Mouse (Mus musculus) heart, embryonic 12.5 days (tissue): ENCODE results near the gene Tnk1. TPM values are rescaled to one million over a fixed set of nuclear protein-coding genes. Genes with fewer than 3 reads are reported as not detected.
A peak's percentile ranks its signal among the peaks of the same experiment; 100 is the strongest.

Source experiments
- ATAC-seq: fragments of 200-750 bp; cut with Nextera tagmentation; 2 replicates; pipeline ENCODE4 v1.8.0; 2017; ENCODE audit warnings: moderate TSS enrichment, moderate library complexity; ENCODE audit not compliant: insufficient number of reproducible peaks, low FRiP score
- H3K27ac ChIP-seq: fragments of 300-500 bp; sonication (generic); 2 replicates; pipeline ENCODE4 v1.5.1; 2016; ENCODE audit warnings: mild to moderate bottlenecking, moderate library complexity; ENCODE audit not compliant: poor library complexity, severe bottlenecking
- H3K27me3 ChIP-seq: fragments of 300-500 bp; sonication (generic); replicated peaks from 2 replicates; pipeline ENCODE4 v1.6.1; 2016; ENCODE audit warnings: mild to moderate bottlenecking, moderate library complexity
- H3K36me3 ChIP-seq: fragments of 300-500 bp; sonication (generic); 2 replicates; pipeline ENCODE4 v1.6.1; 2016; ENCODE audit warnings: mild to moderate bottlenecking, moderate library complexity
- H3K4me1 ChIP-seq: fragments of 300-500 bp; sonication (generic); replicated peaks from 2 replicates; pipeline ENCODE4 v1.6.1; 2016; ENCODE audit warnings: mild to moderate bottlenecking
- H3K4me2 ChIP-seq: fragments of 300-500 bp; sonication (generic); 2 replicates; pipeline ENCODE4 v1.6.1; 2016; ENCODE audit warnings: mild to moderate bottlenecking, moderate library complexity
- H3K4me3 ChIP-seq: fragments of 300-500 bp; sonication (generic); 2 replicates; pipeline ENCODE4 v1.5.1; 2016; ENCODE audit warnings: mild to moderate bottlenecking
- H3K9ac ChIP-seq: fragments of 300-500 bp; sonication (generic); 2 replicates; pipeline ENCODE4 v1.6.1; 2016; ENCODE audit warnings: mild to moderate bottlenecking, moderate library complexity
- H3K9me3 ChIP-seq: fragments of 300-500 bp; sonication (generic); replicated peaks from 2 replicates; pipeline ENCODE4 v1.6.1; 2016; ENCODE audit warnings: mild to moderate bottlenecking, moderate library complexity
- WGBS: fragments of 180-500 bp; shearing (Covaris S2); methylation state at CpG from one replicate; pipeline ENCODE4 v1.1.7; 2016; 5-methylcytosine and 5-hydroxymethylcytosine counted together
- polyA plus RNA-seq: library from polyadenylated mRNA; unstranded; fragments of >200 nt; fragmentation: Nextera tagmentation; extraction: Ambion mirVana; gene quantifications from 2 replicates; pipeline ENCODE4 v1.2.1, GENCODE M21; 2016

The Tnk1 gene
- polyA plus RNA-seq, 1 experiment from 2014 or later = 0.32 TPM

GRCm38 (mm10) chr11:69855347-69855746 lies 3.2 kb downstream of the Tnk1 start:
- Histone ChIP-seq H3K9ac (no peak overlapping the region), H3K9me3 (no peaks in the 10 kb centered on the region), H3K4me2 (peak overlapping the region; percentile 4), H3K36me3 (peaks cover 22% of the 10 kb centered on the region), H3K4me3 (no peak overlapping the region), H3K4me1 (peaks cover 17% of the 10 kb centered on the region; the same call in 1 of the 2 replicates), H3K27ac (peak overlapping the region; percentile 31; the same call in 1 of the 2 replicates), H3K27me3 (peaks cover 38% of the 10 kb centered on the region)
- WGBS = 14% methylated on average over 16 of the region's 16 CpGs
- no peak for ATAC-seq

GRCm38 (mm10) chr11:69854680-69855079 lies 3.9 kb downstream of the Tnk1 start:
- Histone ChIP-seq H3K4me1 (peaks cover 17% of the 10 kb centered on the region; the same call in 1 of the 2 replicates), H3K36me3 (peaks cover 28% of the 10 kb centered on the region), H3K27ac (peak overlapping the region; percentile 31), H3K4me3 (no peak overlapping the region), H3K4me2 (peak overlapping the region; percentile 4), H3K9ac (no peak overlapping the region), H3K9me3 (no peaks in the 10 kb centered on the region), H3K27me3 (peaks cover 34% of the 10 kb centered on the region)
- ATAC-seq = no peak
- WGBS = 76% methylated on average over 10 of the region's 10 CpGs

- H3K27ac ChIP-seq = peak overlapping the region; percentile 38
- WGBS = 36% methylated on average over 7 of the region's 7 CpGs
- H3K27me3 ChIP-seq = peaks cover 27% of the 10 kb centered on the region
- H3K9me3 ChIP-seq = no peaks in the 10 kb centered on the region
- H3K9ac ChIP-seq = no peak overlapping the region
- H3K4me1 ChIP-seq = peaks cover 17% of the 10 kb centered on the region; the same call in 1 of the 2 replicates
- no peak overlapping the region for H3K4me3 ChIP-seq
- peaks cover 35% of the 10 kb centered on the region for H3K36me3 ChIP-seq
- ATAC-seq = peak; percentile 94
- H3K4me2 ChIP-seq = peak overlapping the region; percentile 4
Observed at GRCm38 (mm10) chr11:69853994-69854393, 4.5 kb downstream of the Tnk1 start.

- Histone ChIP-seq H3K27ac (no peak overlapping the region), H3K36me3 (peaks cover 49% of the 10 kb centered on the region), H3K4me2 (no peak overlapping the region), H3K4me3 (no peak overlapping the region), H3K4me1 (peaks cover 39% of the 10 kb centered on the region), H3K9ac (no peak overlapping the region), H3K9me3 (no peaks in the 10 kb centered on the region), H3K27me3 (peaks cover 1% of the 10 kb centered on the region; the same call in 1 of the 2 replicates)
- 74% methylated on average over 8 of the region's 8 CpGs for WGBS
- no peak for ATAC-seq
Observed at GRCm38 (mm10) chr11:69850754-69851153, 7.8 kb downstream of the Tnk1 start.

GRCm38 (mm10) chr11:69849884-69850283 lies 8.6 kb downstream of the Tnk1 start:
- Histone ChIP-seq H3K27ac (no peak overlapping the region), H3K9me3 (no peaks in the 10 kb centered on the region), H3K9ac (no peak overlapping the region), H3K4me2 (no peak overlapping the region), H3K36me3 (peaks cover 49% of the 10 kb centered on the region), H3K4me1 (peaks cover 35% of the 10 kb centered on the region), H3K4me3 (no peak overlapping the region), H3K27me3 (no peaks in the 10 kb centered on the region)
- 92% methylated on average over 15 of the region's 15 CpGs for WGBS
- no peak for ATAC-seq

- no peak overlapping the region for H3K27ac ChIP-seq
- H3K4me1 ChIP-seq = peaks cover 35% of the 10 kb centered on the region
- H3K27me3 ChIP-seq = no peaks in the 10 kb centered on the region
- ATAC-seq = no peak
- H3K36me3 ChIP-seq = peaks cover 49% of the 10 kb centered on the region
- H3K4me2 ChIP-seq = no peak overlapping the region
- no peaks in the 10 kb centered on the region for H3K9me3 ChIP-seq
- WGBS = 73% methylated on average over 9 of the region's 9 CpGs
- no peak overlapping the region for H3K4me3 ChIP-seq
- no peak overlapping the region for H3K9ac ChIP-seq
Observed at GRCm38 (mm10) chr11:69849128-69849527, 9.4 kb downstream of the Tnk1 start.

- 94% methylated on average over 6 of the region's 6 CpGs for WGBS
- Histone ChIP-seq H3K4me3 (peak overlapping the region; percentile 76), H3K4me1 (peaks cover 32% of the 10 kb centered on the region), H3K27ac (no peak overlapping the region), H3K9me3 (no peaks in the 10 kb centered on the region), H3K27me3 (no peaks in the 10 kb centered on the region), H3K36me3 (peaks cover 49% of the 10 kb centered on the region), H3K4me2 (peak overlapping the region; percentile 81), H3K9ac (no peak overlapping the region)
- ATAC-seq = no peak
Observed at GRCm38 (mm10) chr11:69848021-69848420, 10.5 kb downstream of the Tnk1 start.

GRCm38 (mm10) chr11:69846738-69847688 lies 11.5 kb downstream of the Tnk1 start:
- Histone ChIP-seq H3K9ac (peak overlapping the region; percentile 88), H3K27me3 (no peaks in the 10 kb centered on the region), H3K9me3 (no peaks in the 10 kb centered on the region), H3K36me3 (peaks cover 44% of the 10 kb centered on the region), H3K4me1 (peaks cover 28% of the 10 kb centered on the region), H3K4me3 (peak overlapping the region; percentile 76), H3K27ac (peak overlapping the region; percentile 93), H3K4me2 (peak overlapping the region; percentile 81)
- ATAC-seq = peak; percentile 53
- WGBS = 14% methylated on average over 37 of the region's 37 CpGs

GRCm38 (mm10) chr11:69846198-69846680 lies 12.3 kb downstream of the Tnk1 start, which contains the start of gene Plscr3:
TSS of gene Plscr3 (plus strand) at chr11:69846376.
- H3K27me3 ChIP-seq = no peaks in the 10 kb centered on the region
- peak within 1 kb of the TSS; percentile 88 for H3K9ac ChIP-seq
- peak within 1 kb of the TSS; percentile 76 for H3K4me3 ChIP-seq
- WGBS = 1% methylated on average over 38 of the region's 38 CpGs
- H3K9me3 ChIP-seq = no peaks in the 10 kb centered on the region
- H3K27ac ChIP-seq = peak within 1 kb of the TSS; percentile 93
- peaks cover 26% of the 10 kb centered on the region for H3K4me1 ChIP-seq
- peak; percentile 96 for ATAC-seq
- peaks cover 36% of the 10 kb centered on the region for H3K36me3 ChIP-seq
- peak within 1 kb of the TSS; percentile 81 for H3K4me2 ChIP-seq

- peak overlapping the region; percentile 92 for H3K4me2 ChIP-seq
- H3K9me3 ChIP-seq = no peaks in the 10 kb centered on the region
- H3K9ac ChIP-seq = peak overlapping the region; percentile 75
- H3K4me1 ChIP-seq = peaks cover 43% of the 10 kb centered on the region
- peak overlapping the region; percentile 63 for H3K4me3 ChIP-seq
- H3K27me3 ChIP-seq = peaks cover 30% of the 10 kb centered on the region
- 1% methylated on average over 7 of the region's 7 CpGs for WGBS
- peak overlapping the region; percentile 73 for H3K27ac ChIP-seq
- ATAC-seq = no peak
- H3K36me3 ChIP-seq = no peaks in the 10 kb centered on the region
Observed at GRCm38 (mm10) chr11:69838714-69839104, 19.8 kb downstream of the Tnk1 start.
